Mouse (Mus musculus) cerebellum, adult 8-10 months (tissue): ENCODE measurements around the gene 9030612E09Rik.
A peak's percentile ranks its signal among the peaks of the same experiment; 100 is the strongest.

ENCODE experiments used
- DNase-seq: peaks from one replicate; pipeline ENCODE4 v3.0.0; 2022

The 9030612E09Rik gene

GRCm38 (mm10) chr10:43211866-43212265 lies 37.4 kb downstream of the 9030612E09Rik start:
- peak; percentile 19 for DNase-seq

- DNase-seq: no peak
These were observed 42.9 kb downstream of the 9030612E09Rik start for GRCm38 (mm10) chr10:43217361-43217900.

- DNase-seq: no peak
These were observed 46.0 kb downstream of the 9030612E09Rik start for GRCm38 (mm10) chr10:43220479-43220878.

- peak; percentile 90 for DNase-seq
These were observed 46.6 kb downstream of the 9030612E09Rik start, which contains the start of gene Pdss2 for GRCm38 (mm10) chr10:43220910-43221625. Pdss2 (plus strand) TSS chr10:43221486.

GRCm38 (mm10) chr10:43221659-43222058 lies 47.2 kb downstream of the 9030612E09Rik start:
- DNase-seq: no peak

- DNase-seq: no peak
These were observed 48.9 kb downstream of the 9030612E09Rik start for GRCm38 (mm10) chr10:43223391-43223790.
